Mouse (Mus musculus) urinary bladder, postnatal 10 days (tissue): Measurements from ENCODE around the gene Mrps25.

Experiments used
- DNase-seq: peaks from one replicate; pipeline ENCODE4 v3.0.0; 2022; ENCODE audit warnings: low spot score

Gene Mrps25

DNA sequence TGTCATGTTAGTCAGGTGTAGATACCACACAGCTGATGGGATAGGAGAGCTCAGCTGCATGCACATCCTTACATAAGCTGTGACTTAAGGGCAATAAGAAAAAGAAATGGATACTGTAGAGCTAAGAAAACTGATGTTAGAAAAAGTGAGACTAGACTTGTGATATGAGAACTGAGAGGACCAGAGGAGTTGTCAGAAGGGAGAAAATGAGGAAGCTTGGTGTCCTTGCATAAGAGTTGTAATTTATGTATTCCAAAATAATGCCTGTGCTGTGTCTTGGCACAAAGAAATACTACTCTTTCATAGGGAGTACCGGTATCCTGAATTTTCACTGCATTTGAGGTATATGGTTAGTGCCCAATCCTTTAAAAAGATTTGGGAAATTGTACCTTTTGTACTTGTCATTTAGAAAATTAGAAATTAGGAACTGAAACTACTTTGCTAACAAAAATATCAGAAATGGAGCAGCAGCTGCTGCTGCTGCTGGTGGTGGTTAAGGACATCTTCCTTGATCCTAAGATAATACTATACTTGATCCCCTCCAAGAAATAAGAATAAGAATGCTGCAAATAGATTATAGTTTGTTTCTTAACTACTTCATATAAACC is 56.9 kb downstream of the Mrps25 start:
- DNase-seq = no peak

DNA sequence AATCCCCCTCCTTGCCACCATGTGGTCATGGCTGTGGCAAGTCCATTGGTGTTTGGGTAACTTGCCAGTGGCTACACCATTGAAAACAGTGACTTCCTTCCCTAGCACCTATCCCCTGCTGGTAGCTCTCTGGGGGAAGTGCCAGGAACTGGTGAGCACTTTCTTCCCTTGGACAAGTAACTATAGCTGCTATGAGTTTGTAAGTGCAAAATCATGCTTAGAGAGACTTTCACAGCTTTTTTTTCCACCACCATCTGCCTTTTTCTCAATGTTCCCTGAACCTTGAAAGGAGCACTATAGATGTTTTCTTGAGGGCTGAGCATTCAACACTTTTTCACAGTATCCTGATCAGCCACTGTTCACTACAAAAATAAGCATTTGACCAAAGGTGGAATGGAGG is 59.3 kb downstream of the Mrps25 start:
- DNase-seq = no peak
